Mouse (Mus musculus) monocyte, adult 2 months (primary cell): ENCODE data around the gene S100a11.

Source experiments
- DNase-seq, 2 experiments: peaks; one replicate each; pipeline ENCODE4 v3.0.0; 2022; ENCODE audit warnings: low spot score in 2 of 2, low read depth in 1 of 2

Gene S100a11

DNA sequence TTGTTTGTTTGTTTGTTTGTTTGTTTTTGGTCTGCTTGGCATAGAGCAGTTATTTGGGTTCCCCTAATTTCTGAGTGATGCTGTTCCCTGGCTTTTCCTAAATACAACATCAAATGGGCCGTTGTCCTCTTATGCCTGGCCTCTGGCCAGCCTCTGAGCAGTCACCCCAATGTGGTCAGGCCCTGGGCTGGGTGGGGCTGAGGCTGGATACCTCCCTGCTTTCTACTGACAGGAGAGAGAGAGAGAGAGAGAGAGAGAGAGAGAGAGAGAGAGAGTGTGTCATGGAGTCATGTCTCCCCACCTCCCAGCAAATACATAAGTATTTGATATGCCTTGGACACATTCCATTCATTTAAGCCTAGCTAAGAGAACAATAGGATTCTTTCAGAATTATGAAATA is 36.3 kb downstream of the S100a11 start:
- no peak for DNase-seq

GRCm38 (mm10) chr3:93557471-93557870 is 37.2 kb downstream of the S100a11 start:
- no peak for DNase-seq

DNA sequence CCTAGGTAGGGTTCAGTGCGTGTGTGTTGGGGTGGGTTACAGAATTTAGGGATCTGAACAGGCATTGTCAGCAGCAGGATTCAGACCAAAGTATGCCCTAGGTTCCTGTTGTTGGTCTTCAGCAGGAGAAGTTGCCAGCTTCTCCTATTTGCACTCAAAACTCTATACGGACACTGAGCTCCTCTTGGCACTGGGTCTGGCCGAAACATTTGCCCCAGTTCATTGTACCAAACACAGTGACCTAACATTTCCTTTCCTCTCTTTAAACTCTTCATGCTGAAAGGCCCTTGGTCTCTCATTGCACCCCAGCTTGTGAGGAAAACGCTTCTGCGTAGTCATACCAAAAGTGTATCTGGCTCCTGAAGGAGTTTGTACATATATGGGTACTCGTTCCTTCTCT is 39.7 kb downstream of the S100a11 start:
- DNase-seq: no peak

DNA sequence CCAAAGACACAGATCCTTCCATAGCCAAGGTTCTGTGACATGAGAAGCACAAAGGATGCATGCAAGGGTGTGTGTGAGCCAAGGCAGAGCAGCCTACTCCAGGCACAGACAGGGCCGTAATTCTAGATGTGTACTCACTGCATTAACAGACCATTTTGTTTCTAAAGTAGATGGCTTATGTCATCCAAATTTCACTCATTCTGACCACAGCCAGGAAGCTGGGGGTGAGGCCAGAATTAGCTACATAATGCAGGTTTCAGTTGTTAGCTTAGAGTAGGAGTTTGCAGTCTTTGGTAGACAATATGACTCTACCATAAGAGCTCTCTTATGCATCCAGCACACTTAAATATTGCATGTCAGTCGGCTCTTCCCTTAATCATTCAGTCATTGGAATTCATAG is 42.1 kb downstream of the S100a11 start:
- no peak for DNase-seq

DNA sequence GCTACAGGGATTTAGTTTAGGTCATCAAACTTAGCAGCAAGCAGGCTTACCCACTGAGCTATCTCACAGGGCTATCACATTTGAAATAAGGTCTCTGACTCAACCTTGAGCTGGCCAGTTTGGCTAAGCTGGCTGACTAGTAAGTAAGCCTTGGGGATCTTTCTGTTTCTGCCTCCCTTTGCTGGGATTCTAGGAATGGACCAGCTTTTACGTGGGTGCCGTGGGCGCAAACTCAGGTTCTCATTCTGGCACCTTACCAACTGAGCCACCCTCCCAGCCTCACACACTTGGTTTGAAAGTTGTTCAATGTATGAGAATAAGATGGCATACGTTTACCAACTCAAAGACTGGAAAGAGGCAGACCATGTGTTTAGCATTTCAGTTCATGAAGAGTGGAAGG is 42.9 kb downstream of the S100a11 start:
- no peak for DNase-seq

GRCm38 (mm10) chr3:93566892-93567291 is 46.6 kb downstream of the S100a11 start:
- DNase-seq: no peak

GRCm38 (mm10) chr3:93567721-93568120 is 47.4 kb downstream of the S100a11 start:
- DNase-seq: no peak

GRCm38 (mm10) chr3:93568428-93569040 is 48.2 kb downstream of the S100a11 start:
- no peak for DNase-seq

DNA sequence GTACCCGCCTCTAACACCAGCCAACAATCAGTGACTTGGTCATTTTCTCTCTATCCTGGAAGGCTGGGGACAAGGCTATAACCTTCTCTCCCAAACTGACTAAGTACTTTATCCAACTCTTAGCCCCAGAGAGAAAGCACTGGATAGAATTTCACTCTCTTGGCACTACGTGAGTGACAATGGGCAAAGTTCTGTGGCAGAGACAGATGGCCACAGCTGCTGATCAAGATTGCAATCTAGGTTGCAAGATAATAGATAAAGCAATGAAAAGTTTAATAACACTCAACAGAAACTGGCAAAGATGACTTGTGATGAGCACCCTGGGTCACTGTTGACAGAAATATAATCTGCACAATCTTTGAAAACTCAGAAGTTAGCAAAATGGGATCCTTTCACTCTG is 48.8 kb downstream of the S100a11 start:
- DNase-seq: no peak

DNA sequence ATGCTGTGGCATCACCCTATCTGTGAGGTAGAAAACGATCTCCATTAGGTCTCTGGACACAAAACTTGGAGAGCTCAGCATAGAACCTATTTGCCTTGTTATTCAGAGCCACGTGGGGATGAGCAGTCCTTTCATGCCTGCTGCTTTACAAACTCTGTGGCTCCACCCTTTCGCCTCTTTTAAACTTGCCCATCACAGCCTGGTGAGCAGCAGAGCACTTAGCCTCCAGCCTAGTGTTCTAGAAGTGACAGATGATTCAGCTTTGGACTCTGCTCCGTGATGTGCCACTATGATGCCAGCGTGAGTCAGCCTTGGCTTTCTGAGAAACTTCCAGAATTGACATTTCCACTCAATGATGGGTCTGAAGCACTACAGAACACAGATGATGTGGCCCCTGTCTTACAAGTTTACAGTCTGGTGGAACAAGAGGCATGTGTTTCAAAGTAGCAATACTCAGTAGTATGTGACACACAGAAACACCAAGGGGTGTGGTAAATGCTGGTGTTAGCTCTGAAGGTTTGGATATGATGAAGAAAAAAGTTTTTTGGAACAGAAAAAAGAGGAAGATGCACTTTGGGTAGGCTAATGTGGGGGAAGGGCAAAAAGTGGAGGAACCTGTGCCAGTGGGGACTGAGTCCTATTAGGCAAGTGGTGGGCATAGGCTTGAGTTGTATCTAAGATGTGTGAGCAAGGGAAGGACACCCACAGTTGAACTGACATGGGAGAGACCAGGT is 51.9 kb downstream of the S100a11 start:
- DNase-seq: no peak
